Mouse (Mus musculus) megakaryocyte-erythroid progenitor cell, adult 5-6 weeks (primary cell): ENCODE measurements around the gene Sgms2. TPM values are rescaled to one million over a fixed set of nuclear protein-coding genes. Genes with fewer than 3 reads are reported as not detected.

ENCODE experiments used
- ATAC-seq: replicated peaks from 2 replicates; pipeline ENCODE4 v1.8.0; 2016; ENCODE audit warnings: mild to moderate bottlenecking, inconsistent platforms; ENCODE audit not compliant: severe bottlenecking, poor library complexity, low FRiP score, low TSS enrichment
- total RNA-seq, 2 experiments: library from RNA; stranded (forward) in 1 of 2; stranded (reverse) in 1 of 2; fragments of 200-1000, 215-1000 nt in 1 of 2; fragments of >200 nt in 1 of 2; fragmentation: Nextera tagmentation in 1 of 2; gene quantifications; 2 replicates each; pipeline ENCODE4 v1.2.3; 2014 to 2017

The Sgms2 gene
- total RNA-seq, 2 experiments from 2014 or later, result not detected

GRCm38 (mm10) chr3:131322081-131322815, 169.0 kb downstream of the Sgms2 start:
- ATAC-seq, result no peak

GRCm38 (mm10) chr3:131320184-131320583, 171.0 kb downstream of the Sgms2 start:
- peak; percentile 68 for ATAC-seq

GRCm38 (mm10) chr3:131318211-131318610, 173.0 kb downstream of the Sgms2 start:
- no peak for ATAC-seq

- ATAC-seq, result no peak
Measured at GRCm38 (mm10) chr3:131317126-131317525, 174.1 kb downstream of the Sgms2 start.

GRCm38 (mm10) chr3:131315957-131316510, 175.2 kb downstream of the Sgms2 start:
- no peak for ATAC-seq

GRCm38 (mm10) chr3:131312340-131312739, 178.9 kb downstream of the Sgms2 start:
- ATAC-seq, result no peak

GRCm38 (mm10) chr3:131310572-131310971, 180.6 kb downstream of the Sgms2 start:
- ATAC-seq, result no peak

GRCm38 (mm10) chr3:131307811-131308210, 183.4 kb downstream of the Sgms2 start:
- no peak for ATAC-seq

- ATAC-seq, result no peak
Measured at GRCm38 (mm10) chr3:131306255-131306654, 185.0 kb downstream of the Sgms2 start.

- ATAC-seq, result peak; percentile 53
Measured at GRCm38 (mm10) chr3:131303320-131303714, 187.9 kb downstream of the Sgms2 start.

- ATAC-seq, result peak; percentile 100
Measured at GRCm38 (mm10) chr3:131302452-131303319, 188.5 kb downstream of the Sgms2 start, which contains the start of gene Cyp2u1. Gene Cyp2u1 (minus strand): TSS chr3:131303227.

- ATAC-seq, result no peak
Measured at GRCm38 (mm10) chr3:131299908-131300307, 191.3 kb downstream of the Sgms2 start.

- no peak for ATAC-seq
Measured at GRCm38 (mm10) chr3:131299078-131299477, 192.1 kb downstream of the Sgms2 start.

GRCm38 (mm10) chr3:131296893-131297292, 194.3 kb downstream of the Sgms2 start:
- no peak for ATAC-seq

GRCm38 (mm10) chr3:131295513-131296200, 195.6 kb downstream of the Sgms2 start:
- no peak for ATAC-seq

GRCm38 (mm10) chr3:131294503-131294902, 196.7 kb downstream of the Sgms2 start:
- ATAC-seq, result no peak

GRCm38 (mm10) chr3:131292959-131293358, 198.3 kb downstream of the Sgms2 start:
- ATAC-seq, result no peak

GRCm38 (mm10) chr3:131292349-131292748, 198.9 kb downstream of the Sgms2 start:
- no peak for ATAC-seq

- ATAC-seq, result no peak
Measured at GRCm38 (mm10) chr3:131291890-131292289, 199.3 kb downstream of the Sgms2 start.

- no peak for ATAC-seq
Measured at GRCm38 (mm10) chr3:131274151-131274550, 217.1 kb downstream of the Sgms2 start.
